Mouse (Mus musculus) cerebellum, adult 2 months (tissue): ENCODE data around the gene Gp9.

Source experiments
- CTCF ChIP-seq: fragments of 200-500 bp; IDR thresholded peaks from 2 replicates; pipeline ENCODE4 v1.5.1; 2011; ENCODE audit warnings: low read depth, mild to moderate bottlenecking, control low read depth, low read length, moderate library complexity, borderline replicate concordance; ENCODE audit not compliant: insufficient read depth
- POLR2A ChIP-seq: fragments of 200-500 bp; IDR thresholded peaks from 2 replicates; pipeline ENCODE4 v1.6.1; 2011; ENCODE audit warnings: low read length, control low read depth, borderline replicate concordance; ENCODE audit not compliant: insufficient read depth

DNA sequence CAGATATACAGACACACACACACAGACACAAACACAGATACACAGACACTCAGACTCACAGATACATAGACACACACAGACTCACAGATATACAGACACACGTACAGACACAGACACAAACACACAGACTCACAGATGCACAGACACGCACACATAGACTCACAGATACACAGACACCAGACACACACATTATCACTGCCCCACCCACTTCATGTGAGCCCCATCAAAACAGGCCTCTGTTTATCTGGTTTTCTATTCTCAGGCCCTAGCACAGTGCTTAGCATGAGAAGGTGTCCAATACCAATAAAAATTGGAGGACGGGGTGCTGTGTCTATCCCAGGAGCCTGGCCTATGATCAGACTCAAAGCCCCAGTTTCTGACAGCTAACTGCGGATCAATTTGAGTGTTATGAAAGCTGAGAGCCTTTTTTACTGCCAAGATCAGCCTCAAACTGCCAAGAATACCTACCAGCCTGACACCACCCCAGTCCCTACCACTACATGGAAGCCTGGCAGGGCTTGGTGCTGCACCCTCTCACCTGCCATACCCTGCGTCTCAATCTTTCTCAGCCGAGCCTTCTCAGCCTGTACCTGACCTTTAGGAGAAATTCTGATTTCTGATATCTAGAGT lies 18.5 kb downstream of the Gp9 start:
- TF ChIP-seq CTCF (no peak), POLR2A (no peak)
